Mouse (Mus musculus): ENCODE results near the gene Ddr1. TPM values are rescaled to one million over a fixed set of nuclear protein-coding genes. Genes with fewer than 3 reads are reported as not detected.

The Ddr1 gene
- polyA plus RNA-seq, 1 experiment from 2014 or later: 230 TPM

DNA sequence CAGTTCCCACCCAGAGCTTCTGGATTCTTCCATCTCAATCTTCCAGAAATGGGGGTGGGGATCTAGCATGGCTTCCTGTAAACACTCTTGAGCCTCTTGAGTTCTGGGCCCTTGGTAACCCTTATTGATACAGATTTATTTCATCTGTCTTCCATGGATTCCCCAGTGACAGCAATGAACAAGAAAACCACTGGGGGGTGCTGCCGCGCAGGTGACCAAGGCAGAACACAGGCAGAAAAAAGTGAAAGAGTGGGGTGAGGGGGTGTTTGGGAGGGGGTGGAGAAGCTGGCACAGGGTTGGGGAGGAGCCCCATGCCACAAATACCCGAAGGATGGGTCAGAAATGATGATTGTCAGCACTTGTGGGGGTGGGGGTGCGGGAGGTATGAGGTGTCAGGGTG, 1.4 kb upstream of the Ddr1 start:
- no peak for TF ChIP-seq CTCF (IDR thresholded peaks at IDR 0.05)
- ChIA-PET CTCF (interaction anchor here (0.6 to 11.5 kb wide), 12 partner anchors 8 to 130 kb away, joined by 3 to 194 read pairs (median 4); no protein-coding TSS in a partner anchor), POLR2A (interaction anchor here (0.6 to 2.1 kb wide), 7 partner anchors 13 to 37 kb away, joined by 3 to 7 read pairs (median 4); no protein-coding TSS in a partner anchor)
- no peaks in the 10 kb centered on the region for H3K27me3 ChIP-seq
- in situ Hi-C loops (cut with MboI; ENCODE audit: low pct_unique_long_range_greater_than_20kb): no loop called here
- ATAC-seq (no peak), DNase-seq (ENCODE audit: low read depth, low spot score) (no peak)

DNA sequence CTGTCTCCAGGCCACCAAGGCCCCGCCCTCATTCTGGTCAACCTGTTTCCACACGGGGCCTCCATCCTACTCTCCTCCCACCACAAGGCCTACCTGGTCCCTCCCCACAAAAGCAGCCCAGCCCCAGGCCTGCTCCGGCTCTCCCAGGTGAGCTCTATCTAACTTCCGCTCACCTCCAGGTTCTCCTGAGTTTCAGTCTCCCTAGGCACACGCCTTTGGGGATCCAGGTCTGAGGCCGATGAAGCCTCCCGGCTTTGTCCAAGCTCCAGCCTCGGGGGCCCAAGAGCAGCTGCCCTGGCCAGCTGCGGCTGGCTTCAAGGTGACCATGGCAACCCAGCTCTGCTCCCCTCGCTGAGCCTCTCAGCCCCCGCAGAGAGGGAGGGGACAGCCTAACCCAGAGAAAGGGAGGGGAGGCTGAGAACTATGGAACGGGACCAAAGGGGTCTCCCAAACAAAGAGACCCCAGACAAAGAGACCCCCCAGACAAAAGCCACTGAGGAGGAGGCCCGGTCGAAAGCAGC, 610 bp downstream of the Ddr1 start:
- ChIA-PET POLR2A (interaction anchor here (1.0 to 5.0 kb wide), 5 partner anchors 16 to 119 kb away, joined by 3 to 22 read pairs (median 7); partner anchors contain the start of genes Flot1 and Ier3), CTCF (interaction anchor here (1.0 to 11.5 kb wide), 8 partner anchors 13 to 172 kb away, joined by 3 to 194 read pairs (median 7); no protein-coding TSS in a partner anchor)
- no peak for DNase-seq (ENCODE audit: low read depth, low spot score)
- no peak for TF ChIP-seq CTCF (IDR thresholded peaks at IDR 0.05)
- H3K27me3 ChIP-seq: no peaks in the 10 kb centered on the region
- in situ Hi-C loops (cut with MboI; ENCODE audit: low pct_unique_long_range_greater_than_20kb): no loop called here
- no peak for ATAC-seq

DNA sequence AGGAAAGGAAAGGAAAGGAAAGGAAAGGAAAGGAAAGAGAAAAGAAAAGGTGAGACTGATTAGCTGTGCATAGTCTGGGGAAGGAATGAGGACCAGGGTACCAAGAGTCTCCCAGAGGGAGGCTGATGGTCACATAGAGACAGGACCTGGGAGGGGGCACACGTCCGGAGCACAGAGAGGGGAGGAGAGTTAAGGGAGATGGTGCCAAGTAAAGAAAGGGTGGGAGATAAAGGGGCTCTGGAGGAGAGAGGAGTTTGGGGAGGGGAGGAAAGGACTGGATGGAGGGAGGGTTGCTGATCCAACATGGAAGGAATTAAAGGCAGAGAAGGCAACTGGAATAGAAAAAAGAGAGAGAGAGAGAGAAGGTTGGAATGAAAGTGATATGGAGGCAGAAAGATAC, 1.4 kb downstream of the Ddr1 start:
- in situ Hi-C loops (cut with MboI; ENCODE audit: low pct_unique_long_range_greater_than_20kb): no loop called here
- ATAC-seq (no peak), DNase-seq (ENCODE audit: low read depth, low spot score) (no peak)
- CTCF ChIA-PET: interaction anchor here (1.1 to 11.5 kb wide), 7 partner anchors 14 to 68 kb away, joined by 7 to 194 read pairs (median 10); no protein-coding TSS in a partner anchor
- no peak for TF ChIP-seq CTCF (IDR thresholded peaks at IDR 0.05)
- POLR2A ChIA-PET: interaction anchor here (1.2 to 5.0 kb wide), 2 partner anchors 16 to 119 kb away, joined by 3 to 22 read pairs; partner anchors contain the start of genes Flot1 and Ier3
- no peaks in the 10 kb centered on the region for H3K27me3 ChIP-seq

DNA sequence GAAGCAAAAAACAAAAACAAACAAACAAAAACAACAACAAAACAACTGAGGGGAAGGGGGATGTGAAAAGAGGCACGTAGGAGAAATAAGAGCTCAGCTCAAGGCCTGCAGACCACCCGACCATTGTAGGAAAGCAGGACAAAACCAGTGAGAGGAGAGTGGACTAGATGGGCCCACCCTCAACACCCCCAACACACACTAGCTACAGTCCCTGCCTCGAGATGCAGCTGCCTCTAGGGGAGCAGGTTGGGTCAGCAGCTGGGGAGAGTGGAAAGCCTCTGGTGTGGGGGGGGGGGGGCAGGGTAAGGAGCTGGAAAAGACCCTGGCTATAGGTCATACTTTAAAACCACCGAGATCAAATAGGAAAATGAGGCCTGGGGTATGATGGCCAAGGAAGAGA, 1.8 kb downstream of the Ddr1 start:
- ChIA-PET POLR2A (interaction anchor here (1.2 to 5.0 kb wide), 6 partner anchors 15 to 137 kb away, joined by 3 to 22 read pairs (median 3); partner anchors contain the start of genes Flot1 and Ier3), CTCF (interaction anchor here (1.1 to 2.5 kb wide), 5 partner anchors 19 to 68 kb away, joined by 7 to 12 read pairs (median 10); no protein-coding TSS in a partner anchor)
- DNase-seq (ENCODE audit: low read depth, low spot score): no peak
- H3K27me3 ChIP-seq: no peaks in the 10 kb centered on the region
- in situ Hi-C loops (cut with MboI; ENCODE audit: low pct_unique_long_range_greater_than_20kb): no loop called here
- ATAC-seq: no peak
- TF ChIP-seq CTCF (IDR thresholded peaks at IDR 0.05): no peak

DNA sequence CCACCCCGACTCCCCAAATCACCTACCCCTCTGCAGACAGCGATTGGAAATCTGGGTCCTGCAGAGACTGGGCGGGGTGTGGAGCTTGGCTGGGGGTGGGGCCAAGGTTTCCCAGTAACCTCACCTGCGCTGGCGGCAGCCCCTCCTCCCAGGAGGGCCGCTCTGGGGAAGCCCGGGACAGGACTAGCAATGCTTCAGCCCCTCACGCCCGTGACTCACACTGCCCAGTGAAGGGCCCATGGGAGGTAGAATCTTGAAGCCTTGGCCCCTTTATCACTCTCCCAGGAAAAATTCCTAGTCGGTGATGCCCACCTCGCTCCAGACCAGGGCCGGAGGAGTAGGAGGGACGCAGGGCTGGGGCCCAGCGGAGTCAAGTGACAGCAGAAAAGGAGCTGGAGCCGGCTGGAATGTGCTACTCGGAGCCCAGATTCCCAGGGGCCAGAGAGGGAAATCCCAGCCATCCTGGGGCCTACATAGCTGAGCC, 2.4 kb downstream of the Ddr1 start:
- ChIA-PET CTCF (interaction anchor here (1.1 to 3.6 kb wide), 6 partner anchors 19 to 67 kb away, joined by 7 to 12 read pairs (median 10); no protein-coding TSS in a partner anchor), POLR2A (interaction anchor here (0.6 to 5.0 kb wide), 9 partner anchors 9 to 137 kb away, joined by 3 to 22 read pairs (median 3); partner anchors contain the start of genes Flot1 and Ier3)
- TF ChIP-seq CTCF (IDR thresholded peaks at IDR 0.05): no peak
- no peaks in the 10 kb centered on the region for H3K27me3 ChIP-seq
- in situ Hi-C loops (cut with MboI; ENCODE audit: low pct_unique_long_range_greater_than_20kb): no loop called here
- no peak for DNase-seq (ENCODE audit: low read depth, low spot score)
- peak; percentile 3 for ATAC-seq

DNA sequence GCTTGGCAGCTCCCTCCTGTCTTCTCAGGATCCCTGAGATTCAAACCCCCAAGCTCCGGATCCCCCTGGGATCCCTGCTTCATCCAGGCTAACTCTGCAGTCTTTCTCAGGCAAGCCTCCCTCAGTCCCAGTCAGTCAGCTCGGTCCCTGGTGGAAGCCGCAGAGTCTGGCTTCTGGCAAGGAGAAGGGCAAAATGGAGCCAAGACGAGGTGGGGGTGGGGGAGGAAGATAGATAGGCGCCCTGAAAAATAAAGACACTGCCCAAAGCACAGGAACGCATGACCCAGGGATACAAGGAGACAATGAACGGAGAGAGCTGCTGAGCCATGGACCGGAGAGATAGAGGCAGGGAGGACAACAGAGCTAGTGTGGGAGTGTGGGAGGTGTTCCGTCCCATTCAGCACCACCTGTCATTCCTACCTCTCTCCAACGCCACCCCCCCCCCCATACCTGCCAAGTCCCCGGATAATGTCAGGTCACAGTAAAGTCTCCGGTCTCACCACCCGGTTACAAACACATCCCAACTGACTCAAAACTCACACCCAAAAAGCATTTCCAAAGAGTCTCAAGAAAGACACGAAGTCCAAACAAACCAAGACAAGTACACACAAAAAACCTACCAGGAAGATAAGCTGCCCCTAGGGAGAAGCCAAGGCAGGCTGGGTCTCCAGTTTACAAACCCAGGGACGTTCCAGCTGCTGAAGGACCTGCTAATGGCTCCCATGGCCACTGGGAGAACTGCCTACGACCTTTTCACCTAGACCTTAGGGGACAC, 3.0 kb downstream of the Ddr1 start:
- no peak for TF ChIP-seq CTCF (IDR thresholded peaks at IDR 0.05)
- POLR2A ChIA-PET: interaction anchor here (0.6 to 5.0 kb wide), 13 partner anchors 9 to 174 kb away, joined by 3 to 22 read pairs (median 4); partner anchors contain the start of genes Flot1 and Ier3
- ATAC-seq: no peak
- no peak for DNase-seq (ENCODE audit: low read depth, low spot score)
- no peaks in the 10 kb centered on the region for H3K27me3 ChIP-seq
- CTCF ChIA-PET: interaction anchor here (0.6 to 3.6 kb wide), 6 partner anchors 20 to 114 kb away, joined by 3 to 12 read pairs (median 10); no protein-coding TSS in a partner anchor
- in situ Hi-C loops (cut with MboI; ENCODE audit: low pct_unique_long_range_greater_than_20kb): no loop called here

DNA sequence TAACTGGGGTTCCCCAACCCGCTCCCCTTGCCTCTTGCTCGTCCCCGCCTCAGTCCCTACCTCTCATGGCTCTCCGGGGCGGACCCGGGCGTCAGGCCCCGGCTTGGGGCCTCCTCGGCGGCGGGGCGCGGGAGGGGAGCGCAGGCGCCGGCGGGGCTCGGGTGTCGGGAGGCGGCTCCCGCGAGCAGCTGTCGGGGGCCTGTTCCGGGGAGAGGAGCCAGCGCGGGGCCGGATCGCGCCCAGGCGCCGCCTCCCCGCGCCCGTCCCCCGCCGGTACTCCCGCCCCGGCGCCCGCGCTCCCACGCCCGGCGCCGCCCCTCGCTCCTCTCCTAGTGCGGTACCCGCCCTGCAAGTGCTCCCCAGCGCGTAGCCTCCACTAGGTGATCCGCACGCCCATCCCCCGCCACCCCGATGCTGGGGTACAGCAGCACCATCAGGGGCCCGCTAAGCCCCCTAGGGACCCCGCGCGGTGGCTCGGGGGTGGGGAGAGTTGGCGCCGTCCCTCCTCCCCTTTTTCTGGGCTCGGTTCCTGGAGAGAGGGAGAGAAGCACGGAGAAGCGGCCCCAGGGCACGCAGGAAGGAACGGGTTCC, 4.0 kb downstream of the Ddr1 start:
- no peaks in the 10 kb centered on the region for H3K27me3 ChIP-seq
- peak; percentile 36 for ATAC-seq
- DNase-seq (ENCODE audit: low read depth, low spot score): no peak
- TF ChIP-seq CTCF (IDR thresholded peaks at IDR 0.05): no peak
- ChIA-PET CTCF (interaction anchor here (0.6 to 3.6 kb wide), 5 partner anchors 26 to 113 kb away, joined by 3 to 12 read pairs (median 10); no protein-coding TSS in a partner anchor), POLR2A (interaction anchor here (0.8 to 5.0 kb wide), 4 partner anchors 8 to 175 kb away, joined by 3 to 22 read pairs (median 4); partner anchors contain the start of genes Flot1 and Ier3)
- in situ Hi-C loops (cut with MboI; ENCODE audit: low pct_unique_long_range_greater_than_20kb): no loop called here

DNA sequence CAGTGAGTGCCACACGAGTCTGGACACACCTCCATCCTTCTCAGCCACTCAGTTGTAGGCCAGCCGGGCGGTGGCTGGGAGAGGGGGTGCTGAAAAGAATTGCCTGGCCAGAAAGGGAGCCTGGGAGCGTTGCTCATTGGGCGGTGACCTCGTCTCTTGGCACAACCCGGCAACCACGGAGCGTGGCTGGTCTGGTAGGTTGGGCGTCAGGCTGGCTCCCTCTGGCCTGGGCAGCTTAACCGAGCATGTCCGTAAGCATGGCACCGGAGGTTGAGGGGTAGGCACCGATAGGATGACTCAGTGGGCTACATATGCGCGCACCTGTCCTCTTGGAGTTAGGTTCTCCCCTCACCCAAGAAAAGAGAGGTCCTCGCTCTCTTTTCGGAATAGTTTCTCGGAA, 4.5 kb downstream of the Ddr1 start:
- ChIA-PET POLR2A (no interaction called here), CTCF (interaction anchor here (3.6 kb wide), 1 partner anchor 26 kb away, joined by 12 read pairs; no protein-coding TSS in a partner anchor)
- H3K27me3 ChIP-seq: no peaks in the 10 kb centered on the region
- TF ChIP-seq CTCF (IDR thresholded peaks at IDR 0.05): no peak
- DNase-seq (ENCODE audit: low read depth, low spot score) (peak; percentile 85), ATAC-seq (peak; percentile 71)
- in situ Hi-C loops (cut with MboI; ENCODE audit: low pct_unique_long_range_greater_than_20kb): no loop called here

DNA sequence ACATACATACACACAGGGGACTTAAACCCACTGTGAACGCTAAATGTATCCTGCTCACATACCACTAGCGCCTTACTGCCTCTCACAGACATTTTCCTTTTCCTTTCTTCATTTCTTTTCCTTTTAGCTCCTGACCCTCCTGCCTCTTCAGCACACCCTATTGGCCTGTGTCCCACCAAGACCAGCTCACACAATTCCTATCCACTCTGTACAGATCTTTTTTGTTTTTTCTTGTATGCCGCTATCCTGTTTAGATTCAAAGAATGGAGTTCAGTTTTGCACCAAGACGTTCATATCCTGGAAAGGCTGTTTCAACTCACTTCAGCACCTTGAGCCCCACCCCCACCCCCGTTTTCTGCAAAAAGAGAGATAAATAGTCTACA, 5.9 kb downstream of the Ddr1 start:
- ChIA-PET POLR2A (interaction anchor here (0.8 to 1.6 kb wide), 3 partner anchors 8 to 123 kb away, joined by 3 to 4 read pairs (median 4); partner anchors contain the start of gene Ier3), CTCF (interaction anchor here (1.0 to 3.6 kb wide), 6 partner anchors 17 to 107 kb away, joined by 3 to 12 read pairs (median 4); no protein-coding TSS in a partner anchor)
- in situ Hi-C loops (cut with MboI; ENCODE audit: low pct_unique_long_range_greater_than_20kb): no loop called here
- no peaks in the 10 kb centered on the region for H3K27me3 ChIP-seq
- no peak for DNase-seq (ENCODE audit: low read depth, low spot score)
- no peak for TF ChIP-seq CTCF (IDR thresholded peaks at IDR 0.05)
- ATAC-seq: no peak
